Mouse (Mus musculus) spleen, adult 2 months (tissue): ENCODE data around the gene Taco1. TPM values are rescaled to one million over a fixed set of nuclear protein-coding genes. Genes with fewer than 3 reads are reported as not detected.

Experiments
- DNase-seq, 2 experiments: peaks; one replicate each; pipeline versions ENCODE4 v3.0.0 to v3.0.0-alpha.2; 2012 to 2021; ENCODE audit warnings: low spot score in 2 of 2, low read depth in 1 of 2
- H3K27ac ChIP-seq: fragments of 200-500 bp; 2 replicates; pipeline ENCODE4 v1.5.1; 2012; ENCODE audit warnings: low read length, inconsistent platforms; ENCODE audit not compliant: insufficient read depth
- H3K27me3 ChIP-seq: fragments of 200-500 bp; 2 replicates; pipeline ENCODE4 v1.6.1; 2012; ENCODE audit warnings: mild to moderate bottlenecking, moderate library complexity, low read length, inconsistent platforms; ENCODE audit not compliant: control insufficient read depth, insufficient read depth
- H3K36me3 ChIP-seq: fragments of 200-500 bp; 2 replicates; pipeline ENCODE4 v1.6.1; 2012; ENCODE audit warnings: mild to moderate bottlenecking, low read length, inconsistent platforms; ENCODE audit not compliant: control insufficient read depth, insufficient read depth
- H3K4me1 ChIP-seq: fragments of 200-500 bp; 2 replicates; pipeline ENCODE4 v1.6.1; 2011; ENCODE audit warnings: inconsistent platforms; ENCODE audit not compliant: control insufficient read depth, insufficient read depth, insufficient read length
- H3K4me3 ChIP-seq: fragments of 200-500 bp; 2 replicates; pipeline ENCODE4 v1.5.1; 2011; ENCODE audit warnings: mild to moderate bottlenecking, inconsistent platforms; ENCODE audit not compliant: insufficient read depth, insufficient read length; ENCODE audit errors: extremely low read depth
- CTCF ChIP-seq: fragments of 200-500 bp; IDR thresholded peaks from 2 replicates; pipeline ENCODE4 v1.5.1; 2011; ENCODE audit warnings: mild to moderate bottlenecking, inconsistent platforms; ENCODE audit not compliant: insufficient read depth, insufficient read length, insufficient replicate concordance; ENCODE audit errors: extremely low read depth
- POLR2A ChIP-seq: fragments of 200-500 bp; IDR thresholded peaks from 2 replicates; pipeline ENCODE4 v1.6.1; 2011; ENCODE audit warnings: low read depth, low read length, inconsistent platforms
- WGBS: fragments of 180-500 bp; shearing (Covaris S2); methylation state at CpG from one replicate; pipeline ENCODE4 v1.1.7; 2018; 5-methylcytosine and 5-hydroxymethylcytosine counted together
- polyA plus RNA-seq: library from polyadenylated mRNA; depleted of rRNA; stranded (reverse); fragments of >200 nt; gene quantifications from 2 replicates; pipeline ENCODE4 v1.2.3, GENCODE M21; 2012

The Taco1 gene
- polyA plus RNA-seq, 1 experiment: 6.1 TPM

GRCm38 (mm10) chr11:106083708-106084701, 18.1 kb downstream of the Taco1 start, which contains the start of gene Map3k3:
Gene Map3k3, plus strand, starts transcription at chr11:106084613.
- Histone ChIP-seq H3K36me3 (no peaks in the 10 kb centered on the region), H3K4me3 (peak within 1 kb of the TSS; percentile 86), H3K4me1 (no peaks in the 10 kb centered on the region; the same call in 1 of the 2 replicates), H3K27ac (peak within 1 kb of the TSS; percentile 93), H3K27me3 (no peaks in the 10 kb centered on the region)
- TF ChIP-seq POLR2A (peak; percentile 92), CTCF (no peak)
- DNase-seq: peak; percentile 99
- WGBS: under 1% methylated on average over 69 of the region's 69 CpGs

- TF ChIP-seq POLR2A: peak; percentile 14; the same call in 1 of the 2 replicates
- TF ChIP-seq CTCF: no peak
- no peaks in the 10 kb centered on the region for H3K27me3 ChIP-seq
- WGBS: under 1% methylated on average over 60 of the region's 61 CpGs
- no peaks in the 10 kb centered on the region; the same call in 1 of the 2 replicates for H3K4me1 ChIP-seq
- H3K27ac ChIP-seq: peak overlapping the region; percentile 89
- H3K36me3 ChIP-seq: no peaks in the 10 kb centered on the region
- peak overlapping the region; percentile 86 for H3K4me3 ChIP-seq
- peak; percentile 29 to 74 for DNase-seq
Observed at GRCm38 (mm10) chr11:106084911-106085561, 19.2 kb downstream of the Taco1 start.

GRCm38 (mm10) chr11:106098223-106098622, 32.4 kb downstream of the Taco1 start:
- 51% methylated on average over 1 of the region's 1 CpGs for WGBS

GRCm38 (mm10) chr11:106102866-106103265, 37.0 kb downstream of the Taco1 start:
- Histone ChIP-seq H3K4me3 (no peak overlapping the region), H3K36me3 (peaks cover 4% of the 10 kb centered on the region), H3K27me3 (no peaks in the 10 kb centered on the region), H3K4me1 (peaks cover 11% of the 10 kb centered on the region), H3K27ac (no peak overlapping the region)
- TF ChIP-seq CTCF (no peak), POLR2A (no peak)
- no peak for DNase-seq
- 64% methylated on average over 3 of the region's 3 CpGs for WGBS

More at GRCm38 (mm10) chr11:106098223-106098622, 32.4 kb downstream of the Taco1 start:
- peaks cover 3% of the 10 kb centered on the region for H3K36me3 ChIP-seq
- TF ChIP-seq POLR2A: no peak
- no peak for TF ChIP-seq CTCF
- H3K27ac ChIP-seq: no peak overlapping the region
- H3K4me1 ChIP-seq: peaks cover 2% of the 10 kb centered on the region; the same call in 1 of the 2 replicates
- no peaks in the 10 kb centered on the region for H3K27me3 ChIP-seq
- no peak overlapping the region for H3K4me3 ChIP-seq
- DNase-seq: no peak

DNA sequence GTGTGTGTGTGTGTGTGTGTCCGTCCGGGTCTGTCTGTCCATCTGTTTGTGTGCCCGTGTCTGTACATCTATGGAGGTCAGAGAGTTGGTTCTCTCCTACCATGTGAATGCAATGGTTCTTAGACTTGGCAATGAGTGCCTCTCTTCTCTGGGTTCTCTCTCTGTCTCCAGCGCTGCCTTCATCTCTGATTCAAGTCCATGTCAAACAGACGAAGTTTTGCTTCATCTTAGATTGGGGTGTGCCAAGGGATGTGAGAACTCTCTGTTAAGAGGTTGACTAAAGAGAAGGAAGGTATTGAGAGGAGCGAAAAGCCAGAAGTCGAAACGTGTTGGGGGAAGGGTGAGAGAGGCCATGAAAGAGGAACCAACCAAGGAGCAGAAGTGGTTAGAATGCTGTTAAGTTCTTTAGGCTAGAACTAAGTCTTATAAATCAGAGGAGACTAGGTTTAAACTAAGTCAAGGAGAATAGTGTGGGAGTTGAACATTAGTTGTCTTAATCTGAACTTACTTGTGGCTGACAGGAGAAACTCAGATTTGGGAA, 40.3 kb downstream of the Taco1 start:
- H3K27me3 ChIP-seq: no peaks in the 10 kb centered on the region
- H3K36me3 ChIP-seq: peaks cover 5% of the 10 kb centered on the region
- H3K27ac ChIP-seq: peak overlapping the region; percentile 50
- 14% methylated on average over 8 of the region's 8 CpGs for WGBS
- peak; percentile 29 to 60 for DNase-seq
- peaks cover 11% of the 10 kb centered on the region for H3K4me1 ChIP-seq
- H3K4me3 ChIP-seq: peak overlapping the region; percentile 11; the same call in 1 of the 2 replicates
- TF ChIP-seq CTCF: no peak
- TF ChIP-seq POLR2A: no peak

DNA sequence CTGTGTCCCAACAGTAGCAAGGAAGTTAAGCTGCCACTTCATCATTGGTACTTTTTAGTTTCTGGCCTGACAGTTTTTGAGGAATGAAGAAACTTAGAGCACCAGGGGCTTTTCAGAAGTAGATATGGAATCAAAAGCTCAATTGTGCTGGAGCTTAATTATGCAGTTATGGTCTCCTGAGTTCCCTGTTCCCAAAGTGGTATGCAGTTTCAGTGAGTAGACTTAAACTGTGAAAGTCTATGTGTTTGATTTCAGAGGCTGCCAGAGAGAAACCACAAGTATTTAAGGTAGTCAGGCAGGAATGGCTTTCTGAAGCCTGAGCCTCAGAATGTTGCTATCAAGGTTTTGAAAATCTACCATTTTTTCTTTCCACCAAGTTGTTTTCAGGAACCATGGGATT, 45.8 kb downstream of the Taco1 start:
- H3K4me3 ChIP-seq: no peak overlapping the region
- no peaks in the 10 kb centered on the region for H3K27me3 ChIP-seq
- no peak overlapping the region for H3K27ac ChIP-seq
- no peak for DNase-seq
- TF ChIP-seq POLR2A (no peak), CTCF (no peak)
- H3K4me1 ChIP-seq: peaks cover 2% of the 10 kb centered on the region; the same call in 1 of the 2 replicates
- H3K36me3 ChIP-seq: peaks cover 14% of the 10 kb centered on the region
